21 mouse cellular contexts compared by ENCODE assay signal in the genomic region with DNA sequence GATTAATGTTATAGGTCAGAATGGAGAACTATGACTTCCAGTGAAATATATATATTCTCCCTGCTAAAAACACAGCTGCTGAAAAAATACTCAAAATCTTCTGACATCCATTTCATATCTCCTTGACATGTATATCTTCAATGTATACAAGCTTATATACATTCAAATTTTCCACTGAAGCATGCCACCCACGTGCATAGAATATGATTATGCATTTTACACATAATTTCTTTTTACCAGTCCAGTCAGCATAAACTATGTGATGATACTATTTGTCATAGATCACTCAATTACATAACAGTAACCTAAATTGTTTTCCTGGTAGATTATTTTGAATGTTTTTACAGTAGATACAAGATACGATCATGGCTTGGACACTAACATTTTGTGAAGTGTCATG.
DNase-seq lines count a peak whose midpoint lies in the region; ATAC-seq and TF ChIP-seq lines count a peak whose summit lies in the region.
"Had no signal": no experiment of that assay in that cellular context is flagged by ENCODE, and none has a peak within 500 bp of the region (broad histone marks: within the 10 kb centered on the region; RNA-seq: fewer than 3 reads in every experiment).

No protein-coding gene starts in this region.

- no peak overlapping the region for H3K4me3 ChIP-seq in lung, embryonic 14.5 days (ENCODE audit: low read depth, low read length)
- no peak overlapping the region for H3K4me3 ChIP-seq in lung, embryonic 15.5 days
- H3K4me3 ChIP-seq in lung, embryonic 16.5 days (ENCODE audit: low read length): no peak overlapping the region

- H3K9ac ChIP-seq in lung, embryonic 14.5 days: no peak overlapping the region
- no peak overlapping the region for H3K9ac ChIP-seq in lung, embryonic 15.5 days
- no peak overlapping the region for H3K9ac ChIP-seq in lung, embryonic 16.5 days (ENCODE audit: low read length)

- no peaks in the 10 kb centered on the region for H3K36me3 ChIP-seq in lung, embryonic 14.5 days (ENCODE audit: insufficient read depth)
- no peaks in the 10 kb centered on the region for H3K36me3 ChIP-seq in lung, embryonic 15.5 days
- H3K36me3 ChIP-seq in lung, embryonic 16.5 days (ENCODE audit: control insufficient read depth, insufficient read depth, low read length): peaks cover 6% of the 10 kb centered on the region; the same call in 1 of the 2 replicates
- H3K36me3 ChIP-seq: G1E had no signal

- 29% methylated on average over 2 of the region's 2 CpGs for WGBS in lung, embryonic 14.5 days
- WGBS in lung, embryonic 15.5 days: 38% methylated on average over 2 of the region's 2 CpGs
- WGBS in lung, embryonic 16.5 days: 51% methylated on average over 2 of the region's 2 CpGs

- peak; percentile 68 for DNase-seq in lung, embryonic 14.5 days
- DNase-seq in lung, postnatal 4 days: no peak
- DNase-seq in lung, postnatal 10 days: no peak
- no peak for DNase-seq in lung, postnatal 36 days
- DNase-seq: adrenal gland, adult 2 months; adrenal gland, adult 8-10 months; adrenal gland, postnatal 10 days; adrenal gland, postnatal 14 days; adrenal gland, postnatal 25 days; adrenal gland, postnatal 36 days; B cell, adult 2 months; cerebellum, adult 11 months; cerebellum, adult 11-12 months; cerebellum, adult 18-20 months had no signal

- H3K27ac ChIP-seq in lung, embryonic 14.5 days (ENCODE audit: low read depth): no peak overlapping the region
- no peak overlapping the region for H3K27ac ChIP-seq in lung, embryonic 15.5 days
- no peak overlapping the region for H3K27ac ChIP-seq in lung, embryonic 16.5 days (ENCODE audit: low read length)

- ATAC-seq in lung, embryonic 14.5 days (ENCODE audit: insufficient read depth): peak; percentile 84
- ATAC-seq in lung, embryonic 15.5 days (ENCODE audit: borderline replicate concordance, extremely low read depth, low FRiP score, low TSS enrichment): peak; percentile 55; the same call in 1 of the 2 replicates
- peak; percentile 57; the same call in 1 of the 2 replicates for ATAC-seq in lung, embryonic 16.5 days (ENCODE audit: low read depth)
- ATAC-seq: activated CD4-positive, CD25-positive, alpha-beta regulatory T cell, adult 4 months; CD4-positive, CD25-positive, alpha-beta regulatory T cell, adult 4 months; Patski had no signal

- TF ChIP-seq CTCF in lung, embryonic 14.5 days (IDR thresholded peaks at IDR 0.05; ENCODE audit: low read depth): no peak

- H3K4me1 ChIP-seq in lung, embryonic 14.5 days (ENCODE audit: insufficient read depth): no peaks in the 10 kb centered on the region
- 0 out of 2 replicates have a peak, but pooled peaks cover 3% of the 10 kb centered on the region for H3K4me1 ChIP-seq in lung, embryonic 15.5 days
- H3K4me1 ChIP-seq in lung, embryonic 16.5 days (replicated peaks; ENCODE audit: control insufficient read depth, insufficient read depth, low read length): peaks cover 2% of the 10 kb centered on the region; the same call in 1 of the 2 replicates

- no peaks in the 10 kb centered on the region for H3K9me3 ChIP-seq in lung, embryonic 14.5 days (ENCODE audit: low read depth, low read length)
- H3K9me3 ChIP-seq in lung, embryonic 15.5 days: no peaks in the 10 kb centered on the region
- no peaks in the 10 kb centered on the region for H3K9me3 ChIP-seq in lung, embryonic 16.5 days (ENCODE audit: control insufficient read depth, low read length)
- H3K9me3 ChIP-seq: G1E had no signal

- no peaks in the 10 kb centered on the region for H3K27me3 ChIP-seq in lung, embryonic 14.5 days (ENCODE audit: insufficient read depth, low read length)
- H3K27me3 ChIP-seq in lung, embryonic 15.5 days: no peaks in the 10 kb centered on the region
- H3K27me3 ChIP-seq in lung, embryonic 16.5 days (ENCODE audit: control insufficient read depth, insufficient read depth, low read depth, low read length): no peaks in the 10 kb centered on the region
- H3K27me3 ChIP-seq: CH12.LX, Patski had no signal

- no peak overlapping the region for H3K4me2 ChIP-seq in lung, embryonic 14.5 days
- H3K4me2 ChIP-seq in lung, embryonic 15.5 days: no peak overlapping the region
- no peak overlapping the region for H3K4me2 ChIP-seq in lung, embryonic 16.5 days (ENCODE audit: low read depth, low read length)
